Mouse (Mus musculus): ENCODE measurements at regions not wholly inside any gene's neighbourhood (a gene's known extent, or its start where the extent isn't known, plus 50 kb on each side); places are given as distances from the start of the nearest gene placed in this dataset.

GRCm38 (mm10) chr9:73336039-73336438, 222.8 kb downstream of the Rsl24d1 start:
- Histone ChIP-seq H3K9ac (no peak overlapping the region), H3K9me3 (replicated peaks) (no peaks in the 10 kb centered on the region), H3K36me3 (no peaks in the 10 kb centered on the region), H3K27me3 (no peaks in the 10 kb centered on the region), H3K4me1 (replicated peaks) (no peaks in the 10 kb centered on the region), H3K4me2 (no peak overlapping the region), H3K4me3 (no peak overlapping the region), H3K27ac (no peak overlapping the region)
- ATAC-seq (replicated peaks; ENCODE audit: insufficient number of reproducible peaks, insufficient read depth, low FRiP score, low read depth): no peak
- WGBS: 66% methylated on average over 5 of the region's 5 CpGs

DNA sequence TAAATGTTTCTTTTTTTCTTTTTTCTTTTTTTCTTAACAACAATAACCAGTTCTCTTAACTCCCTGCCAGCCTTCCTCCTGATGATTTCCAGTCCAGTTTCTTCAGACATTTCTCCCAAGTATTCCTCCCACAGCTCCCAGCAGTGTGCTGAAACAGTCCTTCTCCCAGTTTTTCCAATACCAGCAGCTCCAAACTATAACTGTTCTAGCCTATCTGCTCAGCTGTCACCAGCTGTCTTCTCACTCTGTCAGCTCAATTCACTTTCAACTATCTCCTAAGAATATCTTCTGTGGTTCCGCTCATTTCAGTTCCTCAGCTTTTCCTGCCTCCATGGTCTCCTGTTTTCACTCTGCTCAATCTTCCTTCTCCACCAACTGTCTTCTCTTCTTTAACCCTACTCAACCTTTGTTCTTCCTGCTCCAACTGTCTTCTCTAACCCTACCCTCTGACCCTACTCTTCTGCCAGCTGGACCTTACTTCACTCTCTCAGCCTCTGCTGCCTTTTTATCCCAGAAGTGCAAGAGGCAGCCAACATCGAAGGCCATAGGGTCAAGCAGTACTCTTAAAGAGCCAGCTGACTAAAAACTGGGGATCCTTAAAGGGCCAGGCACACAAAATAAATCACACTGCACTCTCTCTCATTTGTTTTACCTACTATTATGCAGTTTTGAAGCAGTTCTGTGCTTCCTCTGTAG, 224.0 kb downstream of the Rsl24d1 start:
- 49% methylated on average over 2 of the region's 2 CpGs for WGBS
- Histone ChIP-seq H3K4me3 (no peak overlapping the region), H3K9ac (no peak overlapping the region), H3K9me3 (replicated peaks) (peaks cover 9% of the 10 kb centered on the region; the same call in 1 of the 2 replicates), H3K36me3 (no peaks in the 10 kb centered on the region), H3K4me1 (replicated peaks) (no peaks in the 10 kb centered on the region), H3K4me2 (no peak overlapping the region), H3K27ac (no peak overlapping the region), H3K27me3 (no peaks in the 10 kb centered on the region)
- ATAC-seq (replicated peaks; ENCODE audit: insufficient number of reproducible peaks, insufficient read depth, low FRiP score, low read depth): no peak

DNA sequence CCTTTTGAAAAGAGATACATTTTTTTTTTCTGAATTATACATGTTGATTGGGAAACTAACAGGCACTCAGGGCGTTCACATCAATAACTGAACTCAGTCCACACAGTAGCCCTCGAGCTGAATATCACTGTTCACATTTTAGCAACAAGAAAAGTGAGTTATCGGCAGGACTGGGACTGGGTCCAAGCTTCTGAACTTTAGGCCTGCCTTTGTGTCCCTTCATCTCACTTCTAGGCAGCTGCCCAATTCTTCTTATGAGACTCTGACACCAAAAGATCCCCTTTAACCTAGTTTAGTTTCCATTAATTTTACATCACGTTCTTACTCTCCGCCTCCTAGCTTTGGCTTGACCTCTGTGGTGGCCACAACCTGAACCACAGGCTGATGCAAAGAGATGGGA, 242.7 kb downstream of the Rsl24d1 start:
- ATAC-seq (replicated peaks; ENCODE audit: insufficient number of reproducible peaks, insufficient read depth, low FRiP score, low read depth): no peak
- Histone ChIP-seq H3K4me3 (no peak overlapping the region), H3K9ac (no peak overlapping the region), H3K36me3 (no peaks in the 10 kb centered on the region), H3K27me3 (no peaks in the 10 kb centered on the region), H3K27ac (no peak overlapping the region), H3K4me2 (no peak overlapping the region), H3K9me3 (replicated peaks) (no peaks in the 10 kb centered on the region), H3K4me1 (replicated peaks) (no peaks in the 10 kb centered on the region)
- 66% methylated on average over 5 of the region's 5 CpGs for WGBS

- Histone ChIP-seq H3K9me3 (replicated peaks) (no peaks in the 10 kb centered on the region), H3K4me2 (no peak overlapping the region), H3K4me1 (replicated peaks) (no peaks in the 10 kb centered on the region), H3K27ac (no peak overlapping the region), H3K27me3 (no peaks in the 10 kb centered on the region), H3K4me3 (no peak overlapping the region), H3K9ac (no peak overlapping the region), H3K36me3 (no peaks in the 10 kb centered on the region)
- 82% methylated on average over 6 of the region's 6 CpGs for WGBS
- no peak for ATAC-seq (replicated peaks; ENCODE audit: insufficient number of reproducible peaks, insufficient read depth, low FRiP score, low read depth)
These were observed 245.7 kb downstream of the Rsl24d1 start for GRCm38 (mm10) chr9:73358968-73359367.

DNA sequence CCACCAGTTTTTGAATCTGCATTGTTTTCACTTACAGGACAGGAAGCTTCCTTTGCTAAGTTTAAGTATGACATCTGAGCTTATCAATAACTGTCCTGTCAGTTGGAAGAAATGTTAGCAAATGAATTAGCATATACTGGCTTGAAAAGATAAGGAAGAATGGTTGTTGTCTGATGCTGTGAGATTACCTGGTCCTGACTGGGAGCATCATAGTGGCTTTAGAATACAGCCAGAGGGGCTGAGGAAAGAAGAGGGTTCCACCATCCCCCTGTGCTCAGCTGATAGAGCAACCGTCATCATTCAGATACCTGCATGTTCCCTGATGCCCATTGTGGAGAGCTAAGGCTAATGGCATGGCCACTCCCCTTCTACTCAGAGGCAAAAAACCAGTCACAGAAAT, 267.5 kb downstream of the Rsl24d1 start:
- Histone ChIP-seq H3K4me2 (no peak overlapping the region), H3K4me3 (no peak overlapping the region), H3K36me3 (no peaks in the 10 kb centered on the region), H3K27me3 (no peaks in the 10 kb centered on the region), H3K27ac (no peak overlapping the region), H3K4me1 (replicated peaks) (no peaks in the 10 kb centered on the region), H3K9ac (no peak overlapping the region), H3K9me3 (replicated peaks) (no peaks in the 10 kb centered on the region)
- 52% methylated on average over 1 of the region's 1 CpGs for WGBS
- no peak for ATAC-seq (replicated peaks; ENCODE audit: insufficient number of reproducible peaks, insufficient read depth, low FRiP score, low read depth)

DNA sequence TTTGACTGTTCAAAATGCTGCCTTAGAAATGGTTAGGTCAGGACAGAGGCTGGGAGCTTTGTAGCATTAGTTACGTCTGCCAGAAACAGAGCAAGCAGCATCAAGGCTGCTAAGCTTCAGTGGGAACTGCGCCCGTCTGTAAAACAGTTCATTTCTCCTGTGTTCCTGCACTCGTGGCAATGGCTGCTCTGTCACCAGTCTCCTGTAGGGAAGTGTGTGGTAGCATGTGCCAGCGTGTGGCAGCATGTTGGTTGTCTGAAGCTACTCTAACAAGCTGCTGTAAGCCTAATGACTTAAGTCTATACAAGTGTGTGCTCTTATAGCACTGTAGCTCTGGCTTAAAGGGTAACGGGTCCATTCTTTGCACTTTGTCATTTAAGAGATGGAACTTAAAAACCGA, 278.8 kb downstream of the Rsl24d1 start:
- 78% methylated on average over 7 of the region's 7 CpGs for WGBS
- H3K27ac ChIP-seq: no peak overlapping the region
- no peak overlapping the region for H3K9ac ChIP-seq
- no peak overlapping the region for H3K4me2 ChIP-seq
- H3K36me3 ChIP-seq: no peaks in the 10 kb centered on the region
- no peak for ATAC-seq (replicated peaks; ENCODE audit: insufficient number of reproducible peaks, insufficient read depth, low FRiP score, low read depth)
- H3K9me3 ChIP-seq (replicated peaks): no peaks in the 10 kb centered on the region
- H3K4me1 ChIP-seq (replicated peaks): no peaks in the 10 kb centered on the region
- no peak overlapping the region for H3K4me3 ChIP-seq
- no peaks in the 10 kb centered on the region for H3K27me3 ChIP-seq

GRCm38 (mm10) chr9:73413367-73413930, 300.2 kb downstream of the Rsl24d1 start:
- Histone ChIP-seq H3K4me2 (no peak overlapping the region), H3K4me1 (replicated peaks) (no peaks in the 10 kb centered on the region), H3K27ac (no peak overlapping the region), H3K9ac (no peak overlapping the region), H3K4me3 (no peak overlapping the region), H3K9me3 (replicated peaks) (no peaks in the 10 kb centered on the region; the same call in 1 of the 2 replicates), H3K27me3 (no peaks in the 10 kb centered on the region), H3K36me3 (no peaks in the 10 kb centered on the region)
- 75% methylated on average over 8 of the region's 8 CpGs for WGBS
- no peak for ATAC-seq (replicated peaks; ENCODE audit: insufficient number of reproducible peaks, insufficient read depth, low FRiP score, low read depth)

GRCm38 (mm10) chr9:73416084-73416777, 303.0 kb downstream of the Rsl24d1 start:
- WGBS: 82% methylated on average over 10 of the region's 10 CpGs
- no peak overlapping the region for H3K27ac ChIP-seq
- ATAC-seq (replicated peaks; ENCODE audit: insufficient number of reproducible peaks, insufficient read depth, low FRiP score, low read depth): no peak

More at GRCm38 (mm10) chr9:73416084-73416777, 303.0 kb downstream of the Rsl24d1 start:
- Histone ChIP-seq H3K4me2 (no peak overlapping the region), H3K4me1 (replicated peaks) (no peaks in the 10 kb centered on the region), H3K9me3 (replicated peaks) (no peaks in the 10 kb centered on the region; the same call in 1 of the 2 replicates), H3K9ac (no peak overlapping the region), H3K36me3 (no peaks in the 10 kb centered on the region), H3K27me3 (no peaks in the 10 kb centered on the region), H3K4me3 (no peak overlapping the region)
